Mouse (Mus musculus) heart, adult 2 months (tissue): ENCODE measurements at regions not wholly inside any gene's neighbourhood (a gene's known extent, or its start where the extent isn't known, plus 50 kb on each side); places are given as distances from the start of the nearest gene placed in this dataset.

Experiments
- CTCF ChIP-seq: fragments of 200-600 bp; IDR thresholded peaks from 2 replicates; pipeline ENCODE4 v1.8.1; 2022; ENCODE audit warnings: antibody characterized with exemption, mild to moderate bottlenecking, moderate library complexity
- POLR2A ChIP-seq: fragments of 200-500 bp; IDR thresholded peaks from 2 replicates; pipeline ENCODE4 v1.6.1; 2011; ENCODE audit warnings: mild to moderate bottlenecking, low read depth, low read length, control low read depth; ENCODE audit not compliant: insufficient read depth

DNA sequence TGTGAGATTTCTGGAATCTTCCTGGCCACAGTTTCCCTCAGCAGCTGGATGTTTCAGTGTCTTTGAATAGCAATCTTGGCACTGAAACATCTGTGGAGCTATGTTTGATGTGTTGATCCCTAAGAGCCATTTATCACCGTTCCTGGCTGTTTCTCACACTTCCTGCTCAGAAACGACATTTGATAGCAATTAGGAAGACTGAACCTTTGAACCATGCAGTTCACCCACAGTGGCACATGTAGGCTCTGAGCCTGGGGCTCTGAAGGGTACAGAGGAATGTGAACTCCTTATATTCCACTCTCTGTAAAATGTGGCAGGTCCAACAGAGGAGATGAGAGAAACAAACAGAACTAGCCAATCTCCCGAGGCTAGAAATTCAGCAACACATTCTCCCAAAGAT lies 333.4 kb downstream of the Rnd3 start:
- TF ChIP-seq CTCF: no peak
- TF ChIP-seq POLR2A: no peak
